In genomic region chr1:180698063-180698462, GRCm38 (mm10) we compare ENCODE assay signal across 29 mouse cellular contexts. TPM values are rescaled to one million over a fixed set of nuclear protein-coding genes. Genes with fewer than 3 reads are reported as not detected.
"Had no signal": no experiment of that assay in that cellular context is flagged by ENCODE, and none has a peak within 500 bp of the region (broad histone marks: within the 10 kb centered on the region; RNA-seq: fewer than 3 reads in every experiment).

No protein-coding gene starts in this region.

- DNase-seq: kidney, adult 8-10 months; kidney, postnatal 10 days; kidney, postnatal 36 days; layer of hippocampus, postnatal 36 days; liver, postnatal 0 days; lung, embryonic 14.5 days; right cerebral cortex, adult 18-20 months; right cerebral cortex, postnatal 14 days; right cerebral cortex, postnatal 4 days; thymus, postnatal 36 days had no signal

- H3K27ac ChIP-seq: kidney, embryonic 15.5 days; left cerebral cortex, adult 2 months; limb, embryonic 12.5 days; limb, embryonic 15.5 days; liver, embryonic 14.5 days; macrophage; midbrain, embryonic 15.5 days; neural tube, embryonic 12.5 days; neural tube, embryonic 15.5 days; stomach, embryonic 15.5 days had no signal

- H3K4me2 ChIP-seq: limb, embryonic 15.5 days; liver, embryonic 11.5 days; lung, embryonic 14.5 days; midbrain, embryonic 11.5 days; midbrain, embryonic 15.5 days had no signal

- H3K9me3 ChIP-seq: kidney, embryonic 15.5 days; limb, embryonic 12.5 days; limb, embryonic 15.5 days; midbrain, embryonic 15.5 days; neural tube, embryonic 12.5 days; neural tube, embryonic 15.5 days; stomach, embryonic 15.5 days had no signal

- H3K4me3 ChIP-seq: left cerebral cortex, adult 2 months; midbrain, embryonic 15.5 days; neural tube, embryonic 15.5 days; stomach, embryonic 15.5 days had no signal

- H3K36me3 ChIP-seq: kidney, embryonic 15.5 days; limb, embryonic 12.5 days; limb, embryonic 15.5 days; midbrain, embryonic 15.5 days; neural tube, embryonic 12.5 days; neural tube, embryonic 15.5 days; stomach, embryonic 15.5 days had no signal

- H3K9ac ChIP-seq: kidney, embryonic 15.5 days; limb, embryonic 12.5 days; limb, embryonic 15.5 days; liver, embryonic 14.5 days; liver, postnatal 0 days; lung, embryonic 14.5 days; midbrain, embryonic 15.5 days; neural tube, embryonic 12.5 days; neural tube, embryonic 15.5 days; stomach, embryonic 15.5 days had no signal

- ATAC-seq: liver, postnatal 0 days; lung, postnatal 0 days; midbrain, embryonic 15.5 days had no signal

RNA-seq across cellular contexts. Expression of gene Mixl1, which starts 1.2 kb away (rescaled TPM):
- total RNA-seq: layer of hippocampus, adult 8-10 months; layer of hippocampus, postnatal 10 days; layer of hippocampus, postnatal 36 days; left cerebral cortex, adult 2 months; left cerebral cortex, postnatal 10 days; left cerebral cortex, postnatal 36 days; megakaryocyte-erythroid progenitor cell, adult 5-6 weeks had no signal
- polyA plus RNA-seq: liver, postnatal 0 days; lung, postnatal 0 days; macrophage; midbrain, embryonic 11.5 days; neural tube, embryonic 15.5 days; urinary bladder, adult 2 months had no signal
